In genomic region chr6:37435391-37435790, GRCm38 (mm10) we compare ENCODE assay signal across 18 mouse cellular contexts. TPM values are rescaled to one million over a fixed set of nuclear protein-coding genes. Genes with fewer than 3 reads are reported as not detected.
DNase-seq lines count a peak whose midpoint lies in the region; ATAC-seq and TF ChIP-seq lines count a peak whose summit lies in the region.
"Had no signal": no experiment of that assay in that cellular context is flagged by ENCODE, and none has a peak within 500 bp of the region (broad histone marks: within the 10 kb centered on the region; RNA-seq: fewer than 3 reads in every experiment).

No protein-coding gene starts in this region.

- peak overlapping the region; percentile 42; the same call in 1 of the 2 replicates for H3K9ac ChIP-seq in heart, embryonic 14.5 days (ENCODE audit: low read length)
- H3K9ac ChIP-seq in lung, embryonic 15.5 days: no peak overlapping the region
- H3K9ac ChIP-seq in intestine, embryonic 16.5 days (ENCODE audit: low read depth, low read length): no peak overlapping the region
- no peak overlapping the region for H3K9ac ChIP-seq in midbrain, embryonic 14.5 days (replicated peaks; ENCODE audit: low read length)
- H3K9ac ChIP-seq: forebrain, embryonic 13.5 days; hindbrain, embryonic 14.5 days; liver, embryonic 14.5 days had no signal

- H3K27ac ChIP-seq in heart, embryonic 14.5 days (replicated peaks in 1 of 2; ENCODE audit: control insufficient read depth in 1 of 2, insufficient read depth in 1 of 2, low read depth in 2 of 2, low read length in 2 of 2): peak overlapping the region; percentile 0 to 74; a peak in 2 of 4 replicates
- H3K27ac ChIP-seq in lung, embryonic 15.5 days: peak overlapping the region; percentile 26
- peak overlapping the region; percentile 21; the same call in 1 of the 2 replicates for H3K27ac ChIP-seq in intestine, embryonic 16.5 days (ENCODE audit: low read length)
- H3K27ac ChIP-seq in midbrain, embryonic 14.5 days (replicated peaks; ENCODE audit: low read depth, low read length): no peak overlapping the region
- H3K27ac ChIP-seq: forebrain, embryonic 13.5 days; hindbrain, embryonic 14.5 days; liver, embryonic 14.5 days had no signal

- peaks cover 40 to 84% of the 10 kb centered on the region in 2 experiments for H3K4me1 ChIP-seq in heart, embryonic 14.5 days (ENCODE audit: control insufficient read depth in 2 of 2, insufficient read depth in 2 of 2, low read length in 2 of 2)
- H3K4me1 ChIP-seq in lung, embryonic 15.5 days: peaks cover 89% of the 10 kb centered on the region
- H3K4me1 ChIP-seq in lung, adult 2 months (ENCODE audit: control insufficient read depth, insufficient read depth, low read length): peaks cover 24% of the 10 kb centered on the region
- peaks cover 44% of the 10 kb centered on the region for H3K4me1 ChIP-seq in intestine, embryonic 16.5 days (ENCODE audit: control insufficient read depth, insufficient read depth, low read length)
- no peaks in the 10 kb centered on the region for H3K4me1 ChIP-seq in midbrain, embryonic 14.5 days (ENCODE audit: control insufficient read depth, insufficient read depth, low read length)

- WGBS in heart, embryonic 14.5 days: 20% methylated on average over 6 of the region's 6 CpGs
- WGBS in lung, embryonic 15.5 days: 63% methylated on average over 6 of the region's 6 CpGs
- 60% methylated on average over 6 of the region's 6 CpGs for WGBS in lung, adult 2 months
- 60% methylated on average over 6 of the region's 6 CpGs for WGBS in intestine, embryonic 16.5 days
- WGBS in midbrain, embryonic 14.5 days: 85% methylated on average over 6 of the region's 6 CpGs

- no peak for TF ChIP-seq POLR2A in lung, adult 2 months (IDR thresholded peaks at IDR 0.05; ENCODE audit: borderline replicate concordance, extremely low read depth, low read depth, low read length)

- DNase-seq in heart, adult 9 months (ENCODE audit: low spot score in 2 of 2): no peak
- DNase-seq in lung, adult 2 months: no peak
- peak; percentile 50 for DNase-seq in adrenal gland, postnatal 25 days
- DNase-seq in midbrain, embryonic 14.5 days: no peak
- DNase-seq: cerebellum, adult 8-10 months; kidney, adult 9 months; right cerebral cortex, postnatal 4 days; thymus, postnatal 25 days had no signal

- no peak for TF ChIP-seq CTCF in lung, adult 2 months (IDR thresholded peaks at IDR 0.05; ENCODE audit: insufficient read depth, low read length)

- no peak overlapping the region for H3K4me3 ChIP-seq in heart, embryonic 14.5 days (ENCODE audit: control insufficient read depth in 1 of 2, insufficient read depth in 1 of 2, low read depth in 1 of 2, low read length in 2 of 2)
- no peak overlapping the region for H3K4me3 ChIP-seq in lung, embryonic 15.5 days
- no peak overlapping the region for H3K4me3 ChIP-seq in lung, adult 2 months (replicated peaks; ENCODE audit: extremely low read depth, low read depth, low read length)
- no peak overlapping the region for H3K4me3 ChIP-seq in intestine, embryonic 16.5 days (ENCODE audit: low read length)
- no peak overlapping the region for H3K4me3 ChIP-seq in midbrain, embryonic 14.5 days (replicated peaks; ENCODE audit: low read depth, low read length)
- H3K4me3 ChIP-seq: forebrain, embryonic 13.5 days; megakaryocyte, embryonic 14.5 days; myocyte had no signal

- H3K4me2 ChIP-seq in heart, embryonic 14.5 days (ENCODE audit: low read length): peak overlapping the region; percentile 26
- no peak overlapping the region for H3K4me2 ChIP-seq in lung, embryonic 15.5 days
- no peak overlapping the region for H3K4me2 ChIP-seq in intestine, embryonic 16.5 days (ENCODE audit: low read depth, low read length)
- H3K4me2 ChIP-seq in midbrain, embryonic 14.5 days (ENCODE audit: low read length): no peak overlapping the region
- H3K4me2 ChIP-seq: forebrain, embryonic 13.5 days; hindbrain, embryonic 14.5 days had no signal

- ATAC-seq in heart, embryonic 14.5 days (ENCODE audit: insufficient number of reproducible peaks, insufficient read depth, low FRiP score, low read depth): no peak
- no peak for ATAC-seq in lung, embryonic 15.5 days (ENCODE audit: borderline replicate concordance, extremely low read depth, low FRiP score, low TSS enrichment)
- no peak for ATAC-seq in intestine, embryonic 16.5 days
- no peak for ATAC-seq in monocyte, adult 5-6 weeks (replicated peaks; ENCODE audit: insufficient number of reproducible peaks, low FRiP score, low TSS enrichment, poor library complexity, severe bottlenecking)
- no peak for ATAC-seq in midbrain, embryonic 14.5 days (ENCODE audit: low FRiP score, low TSS enrichment)
- ATAC-seq: CD4-positive, CD25-positive, alpha-beta regulatory T cell, adult 4 months; forebrain, embryonic 13.5 days had no signal

- no peaks in the 10 kb centered on the region for H3K9me3 ChIP-seq in heart, embryonic 14.5 days (ENCODE audit: control insufficient read depth, low read length)
- no peaks in the 10 kb centered on the region for H3K9me3 ChIP-seq in lung, embryonic 15.5 days
- no peaks in the 10 kb centered on the region for H3K9me3 ChIP-seq in intestine, embryonic 16.5 days (ENCODE audit: control insufficient read depth, low read length)
- no peaks in the 10 kb centered on the region for H3K9me3 ChIP-seq in midbrain, embryonic 14.5 days (ENCODE audit: control insufficient read depth, low read length)
- H3K9me3 ChIP-seq: forebrain, embryonic 13.5 days; megakaryocyte, embryonic 14.5 days had no signal

- peaks cover 29% of the 10 kb centered on the region for H3K36me3 ChIP-seq in heart, embryonic 14.5 days (ENCODE audit: control insufficient read depth, insufficient read depth, low read length)
- H3K36me3 ChIP-seq in lung, embryonic 15.5 days: peaks cover 6% of the 10 kb centered on the region; the same call in 1 of the 2 replicates
- H3K36me3 ChIP-seq in intestine, embryonic 16.5 days (ENCODE audit: control insufficient read depth, insufficient read depth, low read length): peaks cover 4% of the 10 kb centered on the region; the same call in 1 of the 2 replicates
- no peaks in the 10 kb centered on the region for H3K36me3 ChIP-seq in midbrain, embryonic 14.5 days (ENCODE audit: control insufficient read depth, insufficient read depth, low read length)

- H3K27me3 ChIP-seq in heart, embryonic 14.5 days (ENCODE audit: control insufficient read depth, insufficient read depth, low read length): no peaks in the 10 kb centered on the region
- no peaks in the 10 kb centered on the region for H3K27me3 ChIP-seq in lung, embryonic 15.5 days
- H3K27me3 ChIP-seq in intestine, embryonic 16.5 days (replicated peaks; ENCODE audit: control insufficient read depth, insufficient read depth, low read length): no peaks in the 10 kb centered on the region
- H3K27me3 ChIP-seq in midbrain, embryonic 14.5 days (ENCODE audit: control insufficient read depth, insufficient read depth, low read length): no peaks in the 10 kb centered on the region
- H3K27me3 ChIP-seq: forebrain, embryonic 13.5 days; megakaryocyte, embryonic 14.5 days had no signal

RNA-seq across cellular contexts. Expression of gene Creb3l2, which starts 6.6 kb away (rescaled TPM):
- 36.8 and 39.9 TPM in 2 replicates for polyA plus RNA-seq in heart, embryonic 14.5 days (2014; fragmentation: Nextera tagmentation; extraction: Ambion mirVana)
- 27.8 and 28.0 TPM in 2 replicates for polyA plus RNA-seq in lung, embryonic 15.5 days (2015; fragmentation: Nextera tagmentation; extraction: Ambion mirVana)
- 21.0 and 24.1 TPM in 2 replicates for polyA plus RNA-seq in lung, adult 2 months (2012; rRNA removed)
- total RNA-seq in adrenal gland, postnatal 25 days (2021): 78.9 and 95.9 TPM in 2 replicates
- 13.4 and 13.9 TPM in 2 replicates for polyA plus RNA-seq in intestine, embryonic 16.5 days (2015; fragmentation: Nextera tagmentation; extraction: Ambion mirVana)
- 2.9 to 3.8 TPM (median 2.9 TPM) in 3 replicates for total RNA-seq in monocyte, adult 5-6 weeks (2017)
- polyA plus RNA-seq in midbrain, embryonic 14.5 days (2014; fragmentation: Nextera tagmentation; extraction: Ambion mirVana): 1.6 and 3.2 TPM in 2 replicates
